Mouse (Mus musculus) ES-E14 (cell line): ENCODE measurements around the gene Hmces. TPM values are rescaled to one million over a fixed set of nuclear protein-coding genes. Genes with fewer than 3 reads are reported as not detected.
A peak's percentile ranks its signal among the peaks of the same experiment; 100 is the strongest.

Experiments used
- DNase-seq: peaks from one replicate; pipeline ENCODE4 v3.0.0-alpha.2; 2013; ENCODE audit warnings: low read depth, low spot score
- H3K27ac ChIP-seq: 2 replicates; pipeline ENCODE4 v1.5.1; 2012; ENCODE audit warnings: low read depth, mild to moderate bottlenecking, low read length, moderate library complexity, mixed read lengths; ENCODE audit not compliant: poor library complexity, insufficient read depth, severe bottlenecking
- H3K36me3 ChIP-seq: 2 replicates; pipeline ENCODE4 v1.6.1; 2012; ENCODE audit warnings: mild to moderate bottlenecking, low read length, moderate library complexity, mixed read lengths; ENCODE audit not compliant: control insufficient read depth, poor library complexity, insufficient read depth, severe bottlenecking
- H3K4me1 ChIP-seq, 2 experiments: fragments of 150-350 bp in 1 of 2; sonication (generic) in 1 of 2; 2 replicates each; pipeline ENCODE4 v1.6.1; 2012; ENCODE audit warnings: low read length in 2 of 2, mild to moderate bottlenecking in 1 of 2, mixed read lengths in 1 of 2; ENCODE audit not compliant: control insufficient read depth in 2 of 2, insufficient read depth in 2 of 2, poor library complexity in 1 of 2
- H3K4me3 ChIP-seq, 2 experiments: fragments of 150-350 bp in 1 of 2; sonication (generic) in 1 of 2; 2 replicates each; pipeline ENCODE4 v1.5.1; 2012; ENCODE audit warnings: low read length in 2 of 2, low read depth in 1 of 2, mild to moderate bottlenecking in 1 of 2, mixed read lengths in 1 of 2; ENCODE audit not compliant: insufficient read depth in 1 of 2, poor library complexity in 1 of 2, severe bottlenecking in 1 of 2
- H3K9ac ChIP-seq: 2 replicates; pipeline ENCODE4 v1.6.1; 2012; ENCODE audit warnings: low read depth, mild to moderate bottlenecking, low read length, mixed read lengths; ENCODE audit not compliant: poor library complexity, insufficient read depth, severe bottlenecking
- H3K9me3 ChIP-seq: fragments of 150-350 bp; sonication (generic); 2 replicates; pipeline ENCODE4 v1.6.1; 2012; ENCODE audit warnings: low read depth, mild to moderate bottlenecking, low read length; ENCODE audit not compliant: control insufficient read depth, insufficient read depth
- CHD2 ChIP-seq: IDR thresholded peaks from 2 replicates; pipeline ENCODE4 v1.6.1; 2014; ENCODE audit warnings: mild to moderate bottlenecking, low read depth, low read length, inconsistent platforms
- HCFC1 ChIP-seq: IDR thresholded peaks from 2 replicates; pipeline ENCODE4 v1.6.1; 2012; ENCODE audit warnings: low read length, inconsistent platforms, borderline replicate concordance; ENCODE audit not compliant: insufficient read depth
- MAFK ChIP-seq: IDR thresholded peaks from 2 replicates; pipeline ENCODE4 v1.6.1; 2014; ENCODE audit warnings: mild to moderate bottlenecking, low read depth, low read length, inconsistent platforms; ENCODE audit not compliant: insufficient read depth
- ZC3H11A ChIP-seq: IDR thresholded peaks from 2 replicates; pipeline ENCODE4 v1.6.1; 2012; ENCODE audit warnings: low read depth, mild to moderate bottlenecking, inconsistent platforms, low read length, borderline replicate concordance
- ZNF384 ChIP-seq: IDR thresholded peaks from 2 replicates; pipeline ENCODE4 v1.6.1; 2012; ENCODE audit warnings: low read depth, low read length, inconsistent platforms
- in situ Hi-C, 2 experiments: fragments of 600-800 bp; cut with MboI; formaldehyde crosslinking; loops; one replicate each; pipeline ENCODE4 v1.15.1; 2025; ENCODE audit warnings: low sequenced_read_pairs in 2 of 2, inconsistent platforms in 1 of 2; ENCODE audit not compliant: unreplicated experiment in 2 of 2
- total RNA-seq: library from RNA; depleted of rRNA; stranded (reverse); fragments of 300-350 nt; gene quantifications from 2 replicates; pipeline ENCODE4 v1.2.3, GENCODE M21; 2012

Hmces gene
- total RNA-seq, 1 experiment: 61.2 TPM

DNA sequence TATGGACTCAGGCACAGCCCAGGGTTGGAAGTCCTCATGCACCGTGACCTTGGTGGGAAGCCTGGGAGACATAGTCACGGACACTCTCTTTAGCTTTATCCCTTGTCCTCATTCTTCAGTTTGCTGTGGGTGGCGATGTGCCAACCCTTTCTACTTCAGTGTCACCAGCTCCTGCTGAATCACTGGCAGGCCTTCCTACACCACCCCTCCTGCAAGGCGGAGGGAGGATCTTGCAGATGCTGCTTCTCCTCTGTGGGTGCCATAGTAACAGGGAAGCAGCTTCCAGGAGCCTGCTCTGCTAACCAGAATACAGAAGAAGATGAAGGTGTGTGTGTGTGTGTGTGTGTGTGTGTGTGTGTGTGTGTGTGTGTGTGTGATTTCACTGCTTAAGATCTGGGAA lies 30.9 kb upstream of the Hmces start:
- no peak for TF ChIP-seq HCFC1
- TF ChIP-seq ZC3H11A: no peak
- TF ChIP-seq MAFK: no peak
- no peak for TF ChIP-seq CHD2
- TF ChIP-seq ZNF384: no peak
- Histone ChIP-seq H3K4me1 (no peaks in the 10 kb centered on the region), H3K36me3 (no peaks in the 10 kb centered on the region), H3K9ac (no peak overlapping the region), H3K4me3 (no peak overlapping the region), H3K9me3 (no peaks in the 10 kb centered on the region), H3K27ac (no peak overlapping the region)
- in situ Hi-C loops: no loop called here
- no peak for DNase-seq

DNA sequence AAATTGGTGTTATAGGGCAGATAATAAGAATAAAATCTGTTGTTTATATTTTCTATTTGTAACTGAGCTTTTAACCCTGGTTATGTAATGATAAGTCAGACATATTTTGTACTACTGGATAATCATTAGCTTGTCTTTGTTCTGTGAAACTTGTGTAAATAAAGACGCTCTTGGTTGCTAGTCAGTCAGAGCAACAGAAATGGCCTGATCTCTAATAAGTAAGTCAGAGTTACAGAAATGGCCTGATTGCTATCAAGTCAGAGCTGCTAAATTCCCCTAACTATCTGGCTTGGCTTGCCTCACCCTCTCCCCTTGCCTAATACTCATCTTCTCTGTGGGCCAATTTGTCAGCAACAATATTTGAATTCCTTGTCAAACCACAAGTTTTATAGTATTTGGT lies 27.0 kb upstream of the Hmces start:
- Histone ChIP-seq H3K4me1 (peaks cover 2 to 3% of the 10 kb centered on the region in 2 experiments; a peak in 2 of 4 replicates), H3K27ac (no peak overlapping the region), H3K9ac (no peak overlapping the region), H3K36me3 (peaks cover 11% of the 10 kb centered on the region), H3K9me3 (no peaks in the 10 kb centered on the region), H3K4me3 (no peak overlapping the region)
- no peak for DNase-seq
- in situ Hi-C loops: no loop called here
- TF ChIP-seq ZNF384 (no peak), CHD2 (no peak), HCFC1 (no peak)

DNA sequence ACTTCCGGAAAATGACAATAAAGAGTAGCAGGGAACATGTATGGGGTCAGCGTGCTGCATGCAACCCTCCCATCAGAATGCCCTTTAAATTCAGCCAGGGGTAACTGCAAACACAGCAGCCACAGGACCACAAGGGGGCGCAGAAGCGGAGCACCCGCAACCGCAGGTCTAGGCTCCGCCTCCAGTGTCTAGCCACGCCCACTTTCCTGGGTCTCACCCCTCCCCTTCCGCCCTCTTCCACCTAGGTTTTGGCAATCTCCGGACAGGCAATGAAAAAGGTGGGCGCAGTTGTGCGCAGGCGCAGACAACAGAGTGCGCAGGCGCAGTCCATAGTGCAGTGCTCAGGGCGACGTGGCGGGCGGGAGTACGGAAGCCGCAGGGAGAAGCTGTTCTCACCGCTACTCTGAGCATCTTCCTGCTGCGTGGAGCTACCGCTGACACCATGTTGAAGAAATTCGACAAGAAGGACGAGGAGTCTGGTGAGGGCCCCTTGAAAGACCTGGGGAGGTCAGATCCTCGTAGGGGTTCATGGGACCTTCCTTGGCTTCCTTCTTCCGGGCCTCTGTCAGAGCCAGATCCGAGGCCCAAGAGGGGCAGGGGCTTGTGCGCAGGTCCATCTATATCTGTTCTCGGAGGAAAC lies 26.0 kb upstream of the Hmces start, which contains the start of gene Copg1:
Gene Copg1 (plus strand): TSS at position 221 of the 640 bp plus-strand sequence.
- no peak for TF ChIP-seq CHD2
- 0 out of 2 replicates have a peak, but pooled peaks have one; percentile 26 for TF ChIP-seq ZNF384
- peak; percentile 64; the same call in 1 of the 2 replicates for TF ChIP-seq HCFC1
- TF ChIP-seq ZC3H11A: peak; percentile 36; the same call in 1 of the 2 replicates
- no peak for TF ChIP-seq MAFK
- H3K4me1 ChIP-seq: peaks cover 2 to 3% of the 10 kb centered on the region in 2 experiments; a peak in 2 of 4 replicates
- in situ Hi-C loops: no loop called here
- peak within 1 kb of the TSS; percentile 82 to 95 for H3K4me3 ChIP-seq
- no peaks in the 10 kb centered on the region for H3K9me3 ChIP-seq
- peak; percentile 99 for DNase-seq
- peak within 1 kb of the TSS; percentile 91 for H3K9ac ChIP-seq
- peaks cover 17% of the 10 kb centered on the region for H3K36me3 ChIP-seq
- H3K27ac ChIP-seq: peak within 1 kb of the TSS; percentile 52; the same call in 1 of the 2 replicates

DNA sequence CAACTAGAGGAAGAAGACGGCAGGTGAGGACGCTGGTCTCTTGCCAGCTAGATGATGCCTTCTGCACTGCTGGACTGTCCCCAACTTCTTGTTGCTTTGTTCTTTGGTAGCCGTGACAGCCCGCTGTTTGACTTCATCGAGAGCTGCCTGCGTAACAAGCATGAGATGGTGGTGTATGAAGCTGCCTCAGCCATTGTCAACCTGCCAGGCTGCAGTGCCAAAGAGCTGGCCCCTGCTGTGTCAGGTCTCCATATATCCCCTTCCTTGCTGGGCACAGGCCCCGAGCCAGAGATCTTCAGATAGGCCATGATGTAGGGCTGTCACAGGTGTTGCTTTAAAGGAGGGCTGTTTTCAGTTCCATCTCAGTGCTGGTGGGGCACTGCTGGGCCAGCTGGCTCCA lies 19.8 kb upstream of the Hmces start:
- Histone ChIP-seq H3K4me1 (no peaks in the 10 kb centered on the region), H3K9ac (no peak overlapping the region), H3K4me3 (no peak overlapping the region), H3K9me3 (no peaks in the 10 kb centered on the region), H3K36me3 (peaks cover 50% of the 10 kb centered on the region), H3K27ac (no peak overlapping the region)
- TF ChIP-seq ZC3H11A (no peak), MAFK (no peak), ZNF384 (no peak), CHD2 (no peak), HCFC1 (no peak)
- in situ Hi-C loops: no loop called here
- no peak for DNase-seq
